Mouse (Mus musculus) cerebellum, postnatal 14 days (tissue): Measurements from ENCODE around the gene Mybphl.

Experiments
- DNase-seq, 2 experiments: peaks; one replicate each; pipeline ENCODE4 v3.0.0; 2021; ENCODE audit warnings: mixed read lengths in 2 of 2

The Mybphl gene

GRCm38 (mm10) chr3:108364270-108364995, at the start of gene Mybphl:
TSS of gene Mybphl (plus strand) at chr3:108364911.
- DNase-seq, result no peak

GRCm38 (mm10) chr3:108318517-108318916, 46.2 kb upstream of the Mybphl start:
- DNase-seq, result no peak

GRCm38 (mm10) chr3:108321671-108322070, 43.0 kb upstream of the Mybphl start:
- peak in 1 of 2 experiments; percentile 46 for DNase-seq

- no peak for DNase-seq
These were observed 42.6 kb upstream of the Mybphl start for GRCm38 (mm10) chr3:108322136-108322535.

GRCm38 (mm10) chr3:108322962-108323361, 41.7 kb upstream of the Mybphl start:
- no peak for DNase-seq

- DNase-seq, result no peak
These were observed 39.9 kb upstream of the Mybphl start for GRCm38 (mm10) chr3:108324837-108325236.

GRCm38 (mm10) chr3:108325521-108325920, 39.2 kb upstream of the Mybphl start:
- no peak for DNase-seq

GRCm38 (mm10) chr3:108327275-108327674, 37.4 kb upstream of the Mybphl start:
- no peak for DNase-seq

GRCm38 (mm10) chr3:108327916-108328315, 36.8 kb upstream of the Mybphl start:
- DNase-seq, result peak in 1 of 2 experiments; percentile 51

- peak; percentile 85 to 87 for DNase-seq
These were observed 36.3 kb upstream of the Mybphl start for GRCm38 (mm10) chr3:108328441-108328841.

- no peak for DNase-seq
These were observed 33.9 kb upstream of the Mybphl start for GRCm38 (mm10) chr3:108330812-108331211.

GRCm38 (mm10) chr3:108336878-108337277, 27.8 kb upstream of the Mybphl start:
- no peak for DNase-seq

- DNase-seq, result no peak
These were observed 23.7 kb upstream of the Mybphl start for GRCm38 (mm10) chr3:108341040-108341439.

GRCm38 (mm10) chr3:108342185-108342584, 22.5 kb upstream of the Mybphl start:
- DNase-seq, result no peak

GRCm38 (mm10) chr3:108345855-108346254, 18.9 kb upstream of the Mybphl start:
- no peak for DNase-seq

GRCm38 (mm10) chr3:108348376-108348775, 16.3 kb upstream of the Mybphl start:
- DNase-seq, result no peak

- DNase-seq, result no peak
These were observed 9.5 kb upstream of the Mybphl start for GRCm38 (mm10) chr3:108355245-108355644.

- DNase-seq, result no peak
These were observed 7.7 kb upstream of the Mybphl start for GRCm38 (mm10) chr3:108357051-108357450.

- peak in 1 of 2 experiments; percentile 35 for DNase-seq
These were observed 6.3 kb upstream of the Mybphl start for GRCm38 (mm10) chr3:108358445-108358844.

- no peak for DNase-seq
These were observed 3.8 kb upstream of the Mybphl start for GRCm38 (mm10) chr3:108360894-108361293.

- DNase-seq, result no peak
These were observed 1.1 kb upstream of the Mybphl start for GRCm38 (mm10) chr3:108363626-108364025.

GRCm38 (mm10) chr3:108367173-108367572, 2.5 kb downstream of the Mybphl start:
- peak; percentile 58 to 68 for DNase-seq

GRCm38 (mm10) chr3:108367828-108368227, 3.1 kb downstream of the Mybphl start:
- DNase-seq, result no peak

GRCm38 (mm10) chr3:108368721-108369120, 4.0 kb downstream of the Mybphl start:
- DNase-seq, result no peak

- DNase-seq, result peak in 1 of 2 experiments; percentile 26
These were observed 7.6 kb downstream of the Mybphl start for GRCm38 (mm10) chr3:108372274-108372673.
